Mouse (Mus musculus): ENCODE measurements around the gene Nr2f6. TPM values are rescaled to one million over a fixed set of nuclear protein-coding genes. Genes with fewer than 3 reads are reported as not detected.

The Nr2f6 gene
- polyA plus RNA-seq, 1 experiment from 2014 or later, result 110 TPM

- H3K27ac ChIP-seq (replicated peaks), result no peak overlapping the region
- no peak for DNase-seq (ENCODE audit: low spot score)
- H3K36me3 ChIP-seq, result peaks cover 84% of the 10 kb centered on the region
- no peaks in the 10 kb centered on the region for H3K4me1 ChIP-seq
- no peaks in the 10 kb centered on the region for H3K9me3 ChIP-seq (replicated peaks)
- H3K4me3 ChIP-seq, result no peak overlapping the region
- 92% methylated on average over 1 of the region's 1 CpGs for WGBS
- no peaks in the 10 kb centered on the region for H3K27me3 ChIP-seq (ENCODE audit: low read depth, poor library complexity, severe bottlenecking)
Observed at GRCm38 (mm10) chr8:71324848-71325247, 56.9 kb downstream of the Nr2f6 start.

Other genes starting within 250 kb of the Nr2f6 start
- gene Myo9b, start 109.2 kb downstream of the Nr2f6 start, polyA plus RNA-seq (2016; fragmentation: Nextera tagmentation; extraction: Ambion mirVana), result 24.6 and 25.3 TPM in 2 replicates
- gene Haus8, start 109.0 kb downstream of the Nr2f6 start, polyA plus RNA-seq (2016; fragmentation: Nextera tagmentation; extraction: Ambion mirVana), result 60.8 and 61.4 TPM in 2 replicates
- 68.5 and 74.3 TPM in 2 replicates for gene Use1, start 15.1 kb downstream of the Nr2f6 start, polyA plus RNA-seq (2016; fragmentation: Nextera tagmentation; extraction: Ambion mirVana)
- gene Ocel1, start 10.7 kb downstream of the Nr2f6 start, polyA plus RNA-seq (2016; fragmentation: Nextera tagmentation; extraction: Ambion mirVana), result 4.9 and 6.1 TPM in 2 replicates
- gene Ushbp1, start 13.8 kb upstream of the Nr2f6 start, polyA plus RNA-seq (2016; fragmentation: Nextera tagmentation; extraction: Ambion mirVana), result 5.0 and 6.3 TPM in 2 replicates
- 112 TPM in 2 replicates for gene Babam1, start 14.9 kb upstream of the Nr2f6 start, polyA plus RNA-seq (2016; fragmentation: Nextera tagmentation; extraction: Ambion mirVana)
- gene Ankle1, start 24.1 kb upstream of the Nr2f6 start, polyA plus RNA-seq (2016; fragmentation: Nextera tagmentation; extraction: Ambion mirVana), result 49.6 and 51.6 TPM in 2 replicates
- 75.0 and 78.3 TPM in 2 replicates for gene Abhd8, start 81.7 kb upstream of the Nr2f6 start, polyA plus RNA-seq (2016; fragmentation: Nextera tagmentation; extraction: Ambion mirVana)
- 230 and 238 TPM in 2 replicates for gene Mrpl34, start 83.0 kb upstream of the Nr2f6 start, polyA plus RNA-seq (2016; fragmentation: Nextera tagmentation; extraction: Ambion mirVana)
- gene Dda1, start 87.2 kb upstream of the Nr2f6 start, polyA plus RNA-seq (2016; fragmentation: Nextera tagmentation; extraction: Ambion mirVana), result 131 and 141 TPM in 2 replicates
- gene Ano8, start 104.0 kb upstream of the Nr2f6 start, polyA plus RNA-seq (2016; fragmentation: Nextera tagmentation; extraction: Ambion mirVana), result 3.0 and 3.4 TPM in 2 replicates
- 20.0 and 21.8 TPM in 2 replicates for gene Gtpbp3, start 106.1 kb upstream of the Nr2f6 start, polyA plus RNA-seq (2016; fragmentation: Nextera tagmentation; extraction: Ambion mirVana)
- 39.4 and 45.2 TPM in 2 replicates for gene Plvap, start 129.8 kb upstream of the Nr2f6 start, polyA plus RNA-seq (2016; fragmentation: Nextera tagmentation; extraction: Ambion mirVana)
- 0.14 and 0.28 TPM in 2 replicates for gene Ccdc194, start 143.8 kb upstream of the Nr2f6 start, polyA plus RNA-seq (2016; fragmentation: Nextera tagmentation; extraction: Ambion mirVana)
- gene Bst2, start 155.5 kb upstream of the Nr2f6 start, polyA plus RNA-seq (2016; fragmentation: Nextera tagmentation; extraction: Ambion mirVana), result 8.6 and 9.3 TPM in 2 replicates
- gene Mvb12a, start 161.0 kb upstream of the Nr2f6 start, polyA plus RNA-seq (2016; fragmentation: Nextera tagmentation; extraction: Ambion mirVana), result 62.1 and 62.9 TPM in 2 replicates
- 0.14 TPM in 2 replicates for gene Tmem221, start 176.9 kb upstream of the Nr2f6 start, polyA plus RNA-seq (2016; fragmentation: Nextera tagmentation; extraction: Ambion mirVana)
- not detected in 2 replicates for gene Nxnl1, start 184.6 kb upstream of the Nr2f6 start, polyA plus RNA-seq (2016; fragmentation: Nextera tagmentation; extraction: Ambion mirVana)
- gene Slc27a1, start 186.9 kb upstream of the Nr2f6 start, polyA plus RNA-seq (2016; fragmentation: Nextera tagmentation; extraction: Ambion mirVana), result 21.5 and 27.0 TPM in 2 replicates
- gene Pgls, start 210.2 kb upstream of the Nr2f6 start, polyA plus RNA-seq (2016; fragmentation: Nextera tagmentation; extraction: Ambion mirVana), result 248 and 261 TPM in 2 replicates
- gene Fam129c, start 215.7 kb upstream of the Nr2f6 start, polyA plus RNA-seq (2016; fragmentation: Nextera tagmentation; extraction: Ambion mirVana), result 4.5 and 5.4 TPM in 2 replicates
- 51.2 and 52.8 TPM in 2 replicates for gene Colgalt1, start 229.0 kb upstream of the Nr2f6 start, polyA plus RNA-seq (2016; fragmentation: Nextera tagmentation; extraction: Ambion mirVana)

Data from midbrain, embryonic 10.5 days (tissue).